Mouse (Mus musculus): ENCODE results near the gene Stxbp3. TPM values are rescaled to one million over a fixed set of nuclear protein-coding genes. Genes with fewer than 3 reads are reported as not detected.
A peak's percentile ranks its signal among the peaks of the same experiment; 100 is the strongest.

Stxbp3 gene
- total RNA-seq, 1 experiment from 2014 or later: 45.2 TPM

DNA sequence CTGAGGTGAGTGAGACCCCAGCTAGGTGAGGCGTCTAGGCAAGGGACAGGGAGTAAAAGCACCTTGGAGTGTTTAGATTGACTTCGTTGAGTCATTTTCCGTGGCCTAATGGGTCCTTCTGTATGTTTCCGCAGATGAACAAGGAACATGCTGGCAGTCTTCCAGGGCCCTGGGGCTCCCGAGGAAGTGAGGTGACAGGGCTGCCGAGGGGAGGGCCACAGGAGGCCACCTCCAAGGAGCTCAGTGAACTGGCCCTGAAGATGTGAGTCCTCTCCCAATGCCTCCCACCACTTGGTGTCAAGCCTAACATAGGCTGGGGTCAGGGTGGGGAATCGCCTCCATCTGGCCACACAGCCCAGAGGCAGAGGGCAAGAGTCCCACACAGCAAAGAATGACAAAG lies 75.3 kb downstream of the Stxbp3 start:
- DNase-seq: peak; percentile 37

- DNase-seq: no peak
Measured at GRCm38 (mm10) chr3:108763691-108764090, 76.6 kb downstream of the Stxbp3 start.

DNA sequence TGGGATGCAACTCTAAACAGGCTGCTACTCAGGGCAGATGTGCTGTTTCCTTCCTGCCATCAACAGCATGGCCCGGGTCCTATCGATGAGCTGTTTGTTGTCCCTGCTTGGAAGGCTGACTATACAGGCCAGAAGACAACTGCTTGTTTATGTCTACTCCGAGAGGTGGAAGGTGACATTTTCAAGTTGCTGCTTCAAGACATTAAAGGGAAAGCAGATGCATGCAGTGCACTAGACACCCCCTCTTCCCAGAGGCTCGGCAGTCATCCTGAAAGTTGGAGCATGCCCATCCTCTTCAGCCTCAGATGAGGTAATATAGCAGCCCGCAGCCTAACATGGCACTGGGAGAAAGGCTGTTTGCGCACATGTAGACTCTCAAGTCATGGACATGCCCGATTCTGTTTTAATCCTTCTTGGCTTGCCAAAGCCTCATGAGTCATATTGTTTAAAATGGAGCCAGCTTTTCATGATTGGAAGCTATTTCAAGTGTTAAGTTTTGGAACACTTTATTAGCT lies 77.7 kb downstream of the Stxbp3 start:
- no peak for DNase-seq

- no peak for DNase-seq
Measured at GRCm38 (mm10) chr3:108759566-108760420, 80.5 kb downstream of the Stxbp3 start.

DNA sequence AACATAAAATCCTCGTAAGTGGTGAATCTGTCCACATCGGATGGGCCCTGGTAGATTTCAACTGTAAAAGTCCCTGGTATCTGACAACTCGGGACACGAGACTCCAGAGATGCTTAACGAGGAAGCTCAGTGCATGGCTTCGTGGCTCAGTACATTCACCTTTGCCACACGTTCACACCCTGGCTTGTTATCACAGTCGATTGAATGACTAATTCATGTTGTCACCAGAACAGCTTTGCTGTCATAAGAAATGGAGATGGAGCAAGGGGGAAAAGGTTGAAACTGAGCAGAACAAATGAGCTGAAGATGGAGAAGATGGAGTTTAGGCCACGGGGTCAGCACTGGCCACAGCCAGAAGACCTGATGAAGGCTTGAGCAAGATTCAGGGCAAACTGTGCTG lies 82.8 kb downstream of the Stxbp3 start:
- no peak for DNase-seq

DNA sequence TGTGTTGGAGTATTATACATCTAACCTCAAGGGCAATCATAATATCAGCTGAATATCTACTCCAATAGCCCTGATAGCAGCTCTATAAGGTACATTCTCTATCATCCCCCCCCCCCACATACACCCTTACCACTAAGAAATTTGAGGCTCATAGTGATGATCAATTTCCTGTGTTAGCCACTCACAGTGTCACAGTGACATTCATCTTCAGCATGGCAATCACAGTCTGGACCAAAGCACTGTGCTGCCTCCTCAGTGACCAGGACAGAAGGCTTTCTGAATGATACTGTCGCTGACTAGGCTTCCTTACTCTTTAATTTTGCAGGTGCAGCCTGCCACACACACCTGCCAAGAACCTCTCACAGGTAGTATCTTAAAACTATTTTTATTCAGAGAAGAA lies 84.2 kb downstream of the Stxbp3 start:
- no peak for DNase-seq

- DNase-seq: no peak
Measured at GRCm38 (mm10) chr3:108755542-108755941, 84.8 kb downstream of the Stxbp3 start.

GRCm38 (mm10) chr3:108754541-108754940 lies 85.8 kb downstream of the Stxbp3 start:
- DNase-seq: no peak

DNA sequence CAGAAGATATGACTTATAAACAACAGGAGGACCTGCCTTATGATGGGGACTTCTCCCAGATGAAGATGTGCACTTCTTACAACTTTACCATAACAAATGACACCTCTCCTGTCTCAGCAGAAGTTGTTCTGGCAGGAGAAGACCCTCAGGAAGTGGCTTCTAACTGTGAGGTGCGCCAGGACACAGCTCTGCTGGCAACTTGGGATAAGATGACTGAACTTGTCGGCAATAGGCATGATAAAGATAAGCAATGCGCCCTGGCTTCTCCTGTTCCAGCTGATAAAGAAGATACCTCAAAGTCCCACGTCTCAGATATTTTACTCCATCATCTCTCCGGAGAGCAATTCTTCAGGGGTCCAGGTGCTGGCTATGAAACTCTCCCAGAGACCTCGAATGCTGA lies 88.6 kb downstream of the Stxbp3 start:
- DNase-seq: no peak

GRCm38 (mm10) chr3:108751061-108751460 lies 89.3 kb downstream of the Stxbp3 start:
- DNase-seq: no peak

DNA sequence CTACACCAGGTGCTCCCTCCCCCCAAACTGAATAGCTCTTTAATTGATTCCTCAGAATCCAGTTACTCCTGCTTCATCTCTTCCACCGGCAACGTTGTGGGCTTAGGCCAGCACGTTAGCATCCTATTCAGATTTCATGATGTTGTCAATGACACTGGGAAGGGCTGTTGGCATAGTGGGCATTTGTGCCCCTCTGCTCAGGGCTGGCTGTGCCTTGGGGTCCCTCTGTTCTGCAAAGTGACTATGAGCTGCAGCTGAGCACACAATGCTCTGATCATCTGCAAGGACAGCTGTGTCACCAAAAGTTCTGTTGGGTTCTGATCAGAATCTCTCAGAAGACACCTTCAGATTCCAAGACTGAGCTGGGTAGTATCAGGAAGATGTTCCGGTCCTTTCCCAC lies 96.3 kb downstream of the Stxbp3 start:
- no peak for DNase-seq

Other genes starting within 250 kb of the Stxbp3 start
- 6.2 and 8.0 TPM in 2 replicates for gene Wdr47, start 249.2 kb downstream of the Stxbp3 start, total RNA-seq (2021)
- gene Clcc1, start 186.6 kb downstream of the Stxbp3 start, total RNA-seq (2021): 32.1 and 34.4 TPM in 2 replicates
- 10.1 and 13.8 TPM in 2 replicates for gene Gpsm2, start 118.2 kb downstream of the Stxbp3 start, total RNA-seq (2021)
- gene Aknad1, start 100.9 kb downstream of the Stxbp3 start, total RNA-seq (2021): not detected in 2 replicates
- gene Fndc7, start 49.5 kb upstream of the Stxbp3 start, total RNA-seq (2021): 0.11 and 0.49 TPM in 2 replicates
- gene Prpf38b, start 71.2 kb upstream of the Stxbp3 start, total RNA-seq (2021): 72.2 and 72.4 TPM in 2 replicates
- gene Henmt1, start 99.3 kb upstream of the Stxbp3 start, total RNA-seq (2021): not detected in 2 replicates
- not detected in 2 replicates for gene Gm9857, start 99.9 kb upstream of the Stxbp3 start, total RNA-seq (2021)
- gene Fam102b, start 187.1 kb upstream of the Stxbp3 start, total RNA-seq (2021): 10.8 and 18.3 TPM in 2 replicates
- gene Slc25a54, start 239.9 kb upstream of the Stxbp3 start, total RNA-seq (2021): not detected in 2 replicates